Mouse (Mus musculus) kidney, adult 2 months (tissue): ENCODE data around the gene Il2. TPM values are rescaled to one million over a fixed set of nuclear protein-coding genes. Genes with fewer than 3 reads are reported as not detected.
A peak's percentile ranks its signal among the peaks of the same experiment; 100 is the strongest.

Experiments
- DNase-seq: peaks from one replicate; pipeline ENCODE4 v3.0.0; 2021
- H3K27ac ChIP-seq: fragments of 200-500 bp; 2 replicates; pipeline ENCODE4 v1.5.1; 2012; ENCODE audit warnings: low read depth, low read length, control low read depth, inconsistent platforms; ENCODE audit not compliant: insufficient read depth
- H3K27me3 ChIP-seq: fragments of 200-500 bp; replicated peaks from 2 replicates; pipeline ENCODE4 v1.6.1; 2012; ENCODE audit warnings: mild to moderate bottlenecking, moderate library complexity, low read length, inconsistent platforms; ENCODE audit not compliant: control insufficient read depth, insufficient read depth
- H3K36me3 ChIP-seq: fragments of 200-500 bp; 2 replicates; pipeline ENCODE4 v1.6.1; 2012; ENCODE audit warnings: mild to moderate bottlenecking, moderate library complexity, low read length, inconsistent platforms; ENCODE audit not compliant: control insufficient read depth, insufficient read depth
- H3K4me1 ChIP-seq: fragments of 200-500 bp; 2 replicates; pipeline ENCODE4 v1.6.1; 2011; ENCODE audit warnings: low read length; ENCODE audit not compliant: control insufficient read depth, insufficient read depth
- H3K4me3 ChIP-seq: fragments of 200-500 bp; 2 replicates; pipeline ENCODE4 v1.5.1; 2011; ENCODE audit warnings: mild to moderate bottlenecking, low read depth, low read length, control low read depth; ENCODE audit not compliant: insufficient read depth
- CTCF ChIP-seq: fragments of 200-500 bp; conservative IDR thresholded peaks from 2 replicates; pipeline ENCODE4 v1.5.1; 2011; ENCODE audit warnings: low read depth, mild to moderate bottlenecking, control low read depth, low read length, moderate library complexity, mixed read lengths; ENCODE audit not compliant: insufficient read depth, insufficient read length
- POLR2A ChIP-seq: fragments of 200-500 bp; IDR thresholded peaks from one replicate; pipeline ENCODE4 v1.6.1; 2011; ENCODE audit warnings: low read depth, low read length, control low read depth
- WGBS: fragments of 180-500 bp; shearing (Covaris S2); methylation state at CpG from one replicate; pipeline ENCODE4 v1.1.7; 2018; 5-methylcytosine and 5-hydroxymethylcytosine counted together
- polyA plus RNA-seq: library from polyadenylated mRNA; depleted of rRNA; stranded (reverse); fragments of >200 nt; gene quantifications from 2 replicates; pipeline ENCODE4 v1.2.3, GENCODE M21; 2012; rRNA removed

Il2 gene
- 0.17 TPM in 1 of 2 replicates, not detected in the other for polyA plus RNA-seq

DNA sequence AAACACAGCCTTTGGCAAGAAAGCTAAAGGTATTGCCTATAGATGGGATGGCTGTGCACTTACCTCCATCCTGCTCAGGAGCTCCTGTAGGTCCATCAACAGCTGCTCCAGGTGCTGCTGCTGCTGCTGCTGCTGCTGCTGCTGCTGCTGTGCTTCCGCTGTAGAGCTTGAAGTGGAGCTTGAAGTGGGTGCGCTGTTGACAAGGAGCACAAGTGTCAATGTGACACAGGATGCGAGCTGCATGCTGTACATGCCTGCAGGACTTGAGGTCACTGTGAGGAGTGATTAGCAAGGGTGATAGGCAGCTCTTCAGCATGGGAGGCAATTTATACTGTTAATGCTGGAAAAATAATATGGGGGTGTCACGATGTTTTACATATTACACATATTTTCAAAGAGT lies at the start of gene Il2:
Gene Il2, minus strand, starts transcription at position 305 of the 400 bp plus-strand sequence.
- Histone ChIP-seq H3K4me1 (no peaks in the 10 kb centered on the region), H3K27me3 (no peaks in the 10 kb centered on the region), H3K4me3 (no peak within 1 kb of the TSS), H3K36me3 (no peaks in the 10 kb centered on the region), H3K27ac (no peak within 1 kb of the TSS)
- whole genome bisulfite sequencing = 66% methylated on average over 4 of the region's 4 CpGs
- TF ChIP-seq CTCF (no peak), POLR2A (no peak)
- DNase-seq = no peak

DNA sequence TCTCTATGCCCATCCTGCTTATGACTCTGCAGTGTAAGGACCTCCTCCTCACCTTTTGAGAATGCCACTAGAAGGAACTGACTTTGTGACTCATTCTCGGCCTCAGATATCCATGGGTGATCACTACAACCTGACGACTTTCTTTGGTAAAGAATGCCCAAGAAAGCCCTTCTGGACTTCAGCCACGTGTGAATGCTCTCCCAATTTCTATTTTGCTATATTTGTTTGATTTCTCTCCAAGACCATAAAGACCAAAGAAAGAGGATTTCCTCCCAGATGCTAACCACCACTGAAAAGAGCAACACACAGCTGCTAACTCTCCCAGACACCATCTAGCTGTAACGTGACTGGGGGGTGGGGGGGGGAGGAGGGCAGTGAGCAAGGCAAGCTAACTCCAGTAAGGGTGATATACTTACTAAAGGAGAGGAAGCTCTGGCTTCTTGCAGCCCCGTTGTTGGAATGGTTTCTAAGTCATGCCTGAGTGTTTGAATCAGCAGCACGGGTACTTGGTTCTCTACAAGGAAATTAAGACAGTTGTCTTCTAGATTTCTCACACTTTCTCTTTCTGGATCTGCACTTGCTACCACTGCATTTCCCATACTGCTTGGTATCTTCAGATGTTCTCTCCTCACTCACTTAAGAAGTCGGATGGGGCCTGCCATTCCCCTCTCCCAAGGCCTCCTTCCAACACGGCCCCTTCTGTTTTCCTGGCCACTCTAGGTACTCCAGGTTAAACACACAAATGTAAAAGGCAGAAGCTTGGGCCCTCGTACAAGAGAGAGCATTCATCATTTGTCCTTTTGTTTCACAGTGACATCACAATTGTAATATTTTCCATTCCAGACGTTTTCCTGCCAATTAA lies 49.2 kb upstream of the Il2 start:
- 60% methylated on average over 10 of the region's 10 CpGs for WGBS
- DNase-seq = no peak
- Histone ChIP-seq H3K27me3 (no peaks in the 10 kb centered on the region), H3K27ac (no peak overlapping the region), H3K36me3 (no peaks in the 10 kb centered on the region), H3K4me1 (no peaks in the 10 kb centered on the region), H3K4me3 (no peak overlapping the region)
- no peak for TF ChIP-seq POLR2A
- TF ChIP-seq CTCF = no peak

DNA sequence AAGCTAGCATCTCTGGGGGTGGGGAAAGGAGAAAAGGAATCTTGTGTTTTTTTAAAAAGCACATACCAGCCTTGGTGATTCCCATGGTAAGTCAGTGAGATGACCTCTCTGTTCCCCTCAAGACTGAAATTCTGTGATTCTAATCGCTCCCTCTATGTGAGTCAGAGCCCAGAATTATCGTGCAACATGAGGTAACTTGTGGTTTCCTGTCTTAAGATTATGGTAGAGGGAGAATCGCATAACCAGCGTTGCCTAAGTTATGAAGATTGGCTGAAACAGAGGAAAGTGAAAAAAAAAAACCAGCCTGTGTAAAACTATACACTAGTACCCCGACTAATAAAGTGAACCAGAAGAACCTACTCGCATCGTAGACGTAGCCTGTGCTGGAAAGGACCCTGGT lies 47.5 kb upstream of the Il2 start:
- no peak for TF ChIP-seq POLR2A
- TF ChIP-seq CTCF = no peak
- no peak overlapping the region for H3K27ac ChIP-seq
- no peaks in the 10 kb centered on the region for H3K27me3 ChIP-seq
- H3K36me3 ChIP-seq = no peaks in the 10 kb centered on the region
- DNase-seq = no peak
- H3K4me1 ChIP-seq = no peaks in the 10 kb centered on the region
- no peak overlapping the region for H3K4me3 ChIP-seq
- WGBS = 85% methylated on average over 8 of the region's 8 CpGs

DNA sequence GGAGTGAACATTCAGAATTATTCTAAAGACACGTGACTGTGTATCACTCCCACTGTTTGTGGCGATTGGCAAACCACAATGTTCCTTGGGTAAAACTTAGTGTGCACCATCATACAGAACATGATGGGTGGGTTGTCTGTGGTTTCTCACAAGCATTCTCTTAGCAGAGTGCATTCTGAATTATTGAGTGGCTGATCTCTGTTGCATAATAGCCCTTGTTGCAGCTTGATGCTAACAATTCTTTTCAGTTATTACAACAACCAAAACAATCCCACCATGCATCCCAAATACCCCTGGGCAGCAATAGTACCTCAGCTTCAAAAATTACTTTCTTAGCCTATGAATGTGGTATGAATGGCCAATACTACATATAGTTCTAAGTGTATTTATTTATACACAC lies 43.5 kb upstream of the Il2 start:
- Histone ChIP-seq H3K4me3 (no peak overlapping the region), H3K4me1 (no peaks in the 10 kb centered on the region), H3K27me3 (no peaks in the 10 kb centered on the region), H3K36me3 (no peaks in the 10 kb centered on the region), H3K27ac (no peak overlapping the region)
- WGBS = 91% methylated on average over 2 of the region's 2 CpGs
- DNase-seq = no peak
- TF ChIP-seq POLR2A (no peak), CTCF (no peak)

DNA sequence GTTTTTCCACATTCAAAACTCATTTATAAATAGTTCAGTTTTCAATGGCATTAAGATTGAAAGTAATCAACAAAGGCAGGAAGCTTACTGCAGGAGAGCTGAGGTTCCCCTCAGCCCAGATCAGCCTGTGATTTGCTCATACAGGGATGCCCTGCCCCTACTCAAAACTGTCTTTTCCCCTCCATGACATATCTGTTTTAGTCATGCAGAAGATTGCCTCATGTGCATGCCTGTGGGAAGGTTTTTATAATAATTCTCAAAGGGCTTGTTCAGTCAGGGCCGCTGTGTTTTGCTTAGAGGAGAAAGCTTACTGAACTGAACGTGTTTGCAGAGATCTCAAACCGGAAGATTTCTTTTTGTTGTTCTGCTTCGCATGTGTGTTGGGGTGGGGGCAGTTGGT lies 35.3 kb upstream of the Il2 start:
- TF ChIP-seq CTCF (no peak), POLR2A (no peak)
- 87% methylated on average over 4 of the region's 4 CpGs for WGBS
- DNase-seq = no peak

DNA sequence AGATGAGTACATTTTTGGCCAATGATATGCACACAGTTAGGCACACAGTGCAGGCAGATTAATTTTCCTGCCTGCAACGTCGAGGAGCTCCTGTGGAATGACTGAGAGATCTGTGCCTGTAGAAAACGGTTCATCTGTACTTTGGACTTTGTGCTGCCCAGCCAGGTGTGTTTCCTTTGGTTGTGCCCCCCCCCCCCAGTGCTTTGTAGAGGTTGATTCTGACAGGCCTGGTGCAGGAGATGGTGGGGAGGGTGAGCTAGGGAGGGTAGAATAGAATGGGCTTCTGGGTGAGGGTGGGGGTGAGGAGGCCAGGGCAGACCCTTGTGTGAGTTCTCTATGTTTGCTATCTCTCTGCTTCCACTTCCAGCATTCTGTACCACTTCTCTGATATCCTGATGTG lies 32.5 kb upstream of the Il2 start:
- peak; percentile 67 for DNase-seq

More for the DNA sequence above, 35.3 kb upstream of the Il2 start:
- H3K27me3 ChIP-seq = no peaks in the 10 kb centered on the region
- H3K4me3 ChIP-seq = no peak overlapping the region
- H3K36me3 ChIP-seq = no peaks in the 10 kb centered on the region
- H3K27ac ChIP-seq = no peak overlapping the region
- peaks cover 10% of the 10 kb centered on the region; the same call in 1 of the 2 replicates for H3K4me1 ChIP-seq

DNA sequence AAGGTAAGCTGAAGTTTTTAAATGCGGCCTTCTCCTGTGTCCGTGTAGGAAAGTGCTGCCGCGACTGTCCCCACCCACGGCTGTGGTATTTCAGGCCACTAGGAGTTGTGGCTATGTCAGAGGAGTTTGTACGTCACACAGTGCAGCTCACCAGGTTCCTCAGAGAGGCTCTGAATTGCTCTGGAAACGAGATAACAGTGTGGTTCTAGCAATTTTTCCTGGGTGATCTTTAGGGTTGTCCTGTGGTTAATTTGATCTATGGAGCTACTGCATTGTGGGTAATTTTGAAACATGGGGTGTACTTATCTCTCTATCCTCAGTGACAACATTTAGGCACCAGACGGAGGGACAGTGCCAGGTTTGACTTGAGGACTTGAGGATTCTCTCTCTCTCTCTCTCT lies 31.3 kb upstream of the Il2 start:
- WGBS = 80% methylated on average over 8 of the region's 8 CpGs
- DNase-seq = no peak
- Histone ChIP-seq H3K27ac (no peak overlapping the region), H3K36me3 (no peaks in the 10 kb centered on the region), H3K4me1 (peaks cover 10% of the 10 kb centered on the region; the same call in 1 of the 2 replicates), H3K4me3 (no peak overlapping the region), H3K27me3 (no peaks in the 10 kb centered on the region)
- TF ChIP-seq CTCF = no peak
- TF ChIP-seq POLR2A = no peak

More for the DNA sequence above, 32.5 kb upstream of the Il2 start:
- Histone ChIP-seq H3K27ac (peak overlapping the region; percentile 24; the same call in 1 of the 2 replicates), H3K4me1 (peaks cover 10% of the 10 kb centered on the region; the same call in 1 of the 2 replicates), H3K27me3 (no peaks in the 10 kb centered on the region), H3K4me3 (no peak overlapping the region), H3K36me3 (no peaks in the 10 kb centered on the region)
- 50% methylated on average over 3 of the region's 3 CpGs for WGBS
- TF ChIP-seq POLR2A (no peak), CTCF (no peak)
